Mouse (Mus musculus) liver, postnatal 0 days (tissue): ENCODE results near the gene Ttc7.

Source experiments
- CTCF ChIP-seq: sonication (generic); IDR thresholded peaks from 2 replicates; pipeline ENCODE4 v1.5.1; 2016; ENCODE audit warnings: antibody characterized with exemption, low read depth
- EP300 ChIP-seq: IDR thresholded peaks from 2 replicates; pipeline ENCODE4 v1.6.1; 2016; ENCODE audit warnings: antibody characterized with exemption, low read depth, mild to moderate bottlenecking

DNA sequence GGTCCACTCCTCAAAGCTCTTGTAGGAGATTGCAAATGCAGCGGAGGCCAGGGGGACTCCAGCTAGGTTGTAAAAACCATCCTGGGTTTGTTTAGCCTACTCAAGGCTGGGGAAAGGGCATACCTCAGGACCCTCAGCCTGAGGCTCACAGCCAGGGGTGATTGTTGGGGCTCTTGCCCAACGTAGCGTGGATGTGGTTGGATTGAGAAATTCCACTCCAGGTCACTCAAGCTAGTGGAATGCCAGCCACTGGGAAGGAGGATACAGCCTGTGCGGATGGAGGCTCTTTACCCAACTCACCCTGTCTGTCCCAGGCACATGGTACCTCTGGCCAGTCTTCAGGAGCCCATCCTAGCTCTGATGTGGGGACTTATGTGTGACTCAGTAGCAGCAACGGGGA lies 73.6 kb downstream of the Ttc7 start:
- TF ChIP-seq CTCF = no peak
- no peak for TF ChIP-seq EP300
